Mouse (Mus musculus): ENCODE data around the gene Gopc. TPM values are rescaled to one million over a fixed set of nuclear protein-coding genes. Genes with fewer than 3 reads are reported as not detected.
A peak's percentile ranks its signal among the peaks of the same experiment; 100 is the strongest.

Gopc gene
- polyA plus RNA-seq (2015; fragmentation: Nextera tagmentation; extraction: Ambion mirVana): 28.7 and 30.4 TPM in 2 replicates

GRCm38 (mm10) chr10:52381845-52382591 is at the start of gene Gopc:
Gene Gopc (minus strand): TSS chr10:52382124.
- Histone ChIP-seq H3K4me2 (peak within 1 kb of the TSS; percentile 54), H3K36me3 (no peaks in the 10 kb centered on the region), H3K27me3 (replicated peaks) (no peaks in the 10 kb centered on the region), H3K9me3 (replicated peaks) (no peaks in the 10 kb centered on the region), H3K4me3 (replicated peaks) (peak within 1 kb of the TSS; percentile 97), H3K9ac (replicated peaks) (peak within 1 kb of the TSS; percentile 92), H3K27ac (replicated peaks) (peak within 1 kb of the TSS; percentile 94), H3K4me1 (peaks cover 31% of the 10 kb centered on the region)
- WGBS: 1% methylated on average over 63 of the region's 71 CpGs
- peak; percentile 98 for ATAC-seq (ENCODE audit: low FRiP score)

GRCm38 (mm10) chr10:52430953-52431352 is 49.0 kb upstream of the Gopc start:
- H3K27ac ChIP-seq (replicated peaks): no peak overlapping the region
- no peak overlapping the region for H3K4me2 ChIP-seq
- no peaks in the 10 kb centered on the region for H3K9me3 ChIP-seq (replicated peaks)
- H3K4me3 ChIP-seq (replicated peaks): no peak overlapping the region
- H3K36me3 ChIP-seq: peaks cover 45% of the 10 kb centered on the region
- H3K27me3 ChIP-seq (replicated peaks): no peaks in the 10 kb centered on the region
- ATAC-seq (ENCODE audit: low FRiP score): no peak
- H3K9ac ChIP-seq (replicated peaks): no peak overlapping the region
- peaks cover 2% of the 10 kb centered on the region; the same call in 1 of the 2 replicates for H3K4me1 ChIP-seq
- WGBS: 94% methylated on average over 1 of the region's 1 CpGs

GRCm38 (mm10) chr10:52427634-52428415 is 45.9 kb upstream of the Gopc start:
- Histone ChIP-seq H3K27ac (replicated peaks) (no peak overlapping the region), H3K36me3 (peaks cover 23% of the 10 kb centered on the region), H3K27me3 (replicated peaks) (no peaks in the 10 kb centered on the region), H3K4me1 (peaks cover 6% of the 10 kb centered on the region; the same call in 1 of the 2 replicates), H3K9ac (replicated peaks) (no peak overlapping the region), H3K9me3 (replicated peaks) (no peaks in the 10 kb centered on the region), H3K4me2 (no peak overlapping the region), H3K4me3 (replicated peaks) (no peak overlapping the region)
- WGBS: 38% methylated on average over 2 of the region's 2 CpGs
- ATAC-seq (ENCODE audit: low FRiP score): no peak

- Histone ChIP-seq H3K4me3 (replicated peaks) (no peak overlapping the region), H3K4me1 (peaks cover 10% of the 10 kb centered on the region; the same call in 1 of the 2 replicates), H3K9ac (replicated peaks) (no peak overlapping the region), H3K27ac (replicated peaks) (no peak overlapping the region), H3K4me2 (no peak overlapping the region), H3K36me3 (peaks cover 14% of the 10 kb centered on the region), H3K27me3 (replicated peaks) (no peaks in the 10 kb centered on the region), H3K9me3 (replicated peaks) (no peaks in the 10 kb centered on the region)
- no peak for ATAC-seq (ENCODE audit: low FRiP score)
- 88% methylated on average over 7 of the region's 7 CpGs for WGBS
Measured at GRCm38 (mm10) chr10:52426314-52426980, 44.5 kb upstream of the Gopc start.

- Histone ChIP-seq H3K27me3 (replicated peaks) (no peaks in the 10 kb centered on the region), H3K9me3 (replicated peaks) (no peaks in the 10 kb centered on the region), H3K9ac (replicated peaks) (no peak overlapping the region), H3K36me3 (no peaks in the 10 kb centered on the region), H3K4me3 (replicated peaks) (no peak overlapping the region), H3K4me1 (peaks cover 34% of the 10 kb centered on the region), H3K27ac (replicated peaks) (no peak overlapping the region), H3K4me2 (no peak overlapping the region)
- WGBS: 82% methylated on average over 2 of the region's 2 CpGs
- ATAC-seq (ENCODE audit: low FRiP score): no peak
Measured at GRCm38 (mm10) chr10:52423097-52423496, 41.2 kb upstream of the Gopc start.

GRCm38 (mm10) chr10:52421716-52422115 is 39.8 kb upstream of the Gopc start:
- peaks cover 34% of the 10 kb centered on the region for H3K4me1 ChIP-seq
- no peak for ATAC-seq (ENCODE audit: low FRiP score)
- no peaks in the 10 kb centered on the region for H3K36me3 ChIP-seq
- no peak overlapping the region for H3K4me3 ChIP-seq (replicated peaks)
- 96% methylated on average over 6 of the region's 6 CpGs for WGBS
- H3K9me3 ChIP-seq (replicated peaks): no peaks in the 10 kb centered on the region
- no peak overlapping the region for H3K9ac ChIP-seq (replicated peaks)
- H3K27ac ChIP-seq (replicated peaks): no peak overlapping the region
- no peak overlapping the region for H3K4me2 ChIP-seq
- H3K27me3 ChIP-seq (replicated peaks): no peaks in the 10 kb centered on the region

- Histone ChIP-seq H3K9me3 (replicated peaks) (no peaks in the 10 kb centered on the region), H3K4me1 (peaks cover 32% of the 10 kb centered on the region), H3K27ac (replicated peaks) (no peak overlapping the region), H3K4me2 (no peak overlapping the region), H3K4me3 (replicated peaks) (no peak overlapping the region), H3K36me3 (no peaks in the 10 kb centered on the region), H3K9ac (replicated peaks) (no peak overlapping the region), H3K27me3 (replicated peaks) (no peaks in the 10 kb centered on the region)
- no peak for ATAC-seq (ENCODE audit: low FRiP score)
- WGBS: 91% methylated on average over 1 of the region's 1 CpGs
Measured at GRCm38 (mm10) chr10:52420526-52420925, 38.6 kb upstream of the Gopc start.

GRCm38 (mm10) chr10:52419402-52419801 is 37.5 kb upstream of the Gopc start:
- no peaks in the 10 kb centered on the region for H3K36me3 ChIP-seq
- no peak overlapping the region; the same call in 1 of the 2 replicates for H3K9ac ChIP-seq (replicated peaks)
- no peak overlapping the region for H3K27ac ChIP-seq (replicated peaks)
- H3K4me1 ChIP-seq: peaks cover 32% of the 10 kb centered on the region
- peak overlapping the region; percentile 89 for H3K4me3 ChIP-seq (replicated peaks)
- ATAC-seq (ENCODE audit: low FRiP score): no peak
- no peaks in the 10 kb centered on the region for H3K27me3 ChIP-seq (replicated peaks)
- WGBS: 28% methylated on average over 4 of the region's 4 CpGs
- peak overlapping the region; percentile 68 for H3K4me2 ChIP-seq
- no peaks in the 10 kb centered on the region for H3K9me3 ChIP-seq (replicated peaks)

GRCm38 (mm10) chr10:52418931-52419330 is 37.0 kb upstream of the Gopc start:
- 44% methylated on average over 5 of the region's 5 CpGs for WGBS
- no peaks in the 10 kb centered on the region for H3K27me3 ChIP-seq (replicated peaks)
- no peaks in the 10 kb centered on the region for H3K9me3 ChIP-seq (replicated peaks)
- H3K4me1 ChIP-seq: peaks cover 30% of the 10 kb centered on the region
- peak overlapping the region; percentile 89 for H3K4me3 ChIP-seq (replicated peaks)
- peak overlapping the region; percentile 80 for H3K9ac ChIP-seq (replicated peaks)
- ATAC-seq (ENCODE audit: low FRiP score): no peak
- peak overlapping the region; percentile 68 for H3K4me2 ChIP-seq
- no peaks in the 10 kb centered on the region for H3K36me3 ChIP-seq
- H3K27ac ChIP-seq (replicated peaks): 0 out of 2 replicates have a peak overlapping the region, but pooled peaks have one; percentile 99

- no peaks in the 10 kb centered on the region for H3K36me3 ChIP-seq
- WGBS: 2% methylated on average over 39 of the region's 39 CpGs
- peak overlapping the region; percentile 68 for H3K4me2 ChIP-seq
Measured at GRCm38 (mm10) chr10:52417998-52418860, 36.3 kb upstream of the Gopc start.

More at GRCm38 (mm10) chr10:52417998-52418860, 36.3 kb upstream of the Gopc start:
- Histone ChIP-seq H3K27ac (replicated peaks) (peak overlapping the region; percentile 99), H3K4me1 (peaks cover 28% of the 10 kb centered on the region), H3K27me3 (replicated peaks) (no peaks in the 10 kb centered on the region), H3K9ac (replicated peaks) (peak overlapping the region; percentile 80), H3K9me3 (replicated peaks) (no peaks in the 10 kb centered on the region), H3K4me3 (replicated peaks) (peak overlapping the region; percentile 89)
- peak; percentile 63 for ATAC-seq (ENCODE audit: low FRiP score)

Measured in neural tube, embryonic 15.5 days (tissue).